Mouse (Mus musculus) kidney, postnatal 10 days (tissue): ENCODE measurements around the gene Hcfc1r1.

ENCODE experiments used
- DNase-seq: peaks from one replicate; pipeline ENCODE4 v3.0.0; 2021; ENCODE audit warnings: mixed read lengths

Gene Hcfc1r1

GRCm38 (mm10) chr17:23675564-23676281 lies 2.3 kb downstream of the Hcfc1r1 start:
- peak; percentile 65 for DNase-seq

- DNase-seq, result peak; percentile 70
Observed at GRCm38 (mm10) chr17:23676473-23677031, 3.2 kb downstream of the Hcfc1r1 start.

GRCm38 (mm10) chr17:23677236-23677679 lies 3.9 kb downstream of the Hcfc1r1 start, which contains the start of gene Tnfrsf12a:
Gene Tnfrsf12a (minus strand): TSS chr17:23677468.
- peak; percentile 89 for DNase-seq

- no peak for DNase-seq
Observed at GRCm38 (mm10) chr17:23679127-23679835, 5.9 kb downstream of the Hcfc1r1 start, which contains the start of gene Cldn6. Gene Cldn6 (plus strand): TSS chr17:23679249.

GRCm38 (mm10) chr17:23680336-23680735 lies 6.9 kb downstream of the Hcfc1r1 start:
- no peak for DNase-seq

GRCm38 (mm10) chr17:23681086-23681485 lies 7.7 kb downstream of the Hcfc1r1 start:
- peak; percentile 51 for DNase-seq

GRCm38 (mm10) chr17:23682092-23682491 lies 8.7 kb downstream of the Hcfc1r1 start:
- peak; percentile 34 for DNase-seq

GRCm38 (mm10) chr17:23682530-23682929 lies 9.1 kb downstream of the Hcfc1r1 start:
- DNase-seq, result no peak

- no peak for DNase-seq
Observed at GRCm38 (mm10) chr17:23683226-23683625, 9.8 kb downstream of the Hcfc1r1 start.

- DNase-seq, result peak; percentile 52
Observed at GRCm38 (mm10) chr17:23683856-23684672, 10.7 kb downstream of the Hcfc1r1 start, which contains the start of gene Cldn9. Gene Cldn9 (minus strand): TSS chr17:23684026.

- DNase-seq, result no peak
Observed at GRCm38 (mm10) chr17:23694491-23694890, 21.1 kb downstream of the Hcfc1r1 start.

GRCm38 (mm10) chr17:23695801-23696200 lies 22.4 kb downstream of the Hcfc1r1 start:
- no peak for DNase-seq

GRCm38 (mm10) chr17:23699131-23700077 lies 26.0 kb downstream of the Hcfc1r1 start:
- peak; percentile 66 for DNase-seq

- peak; percentile 94 for DNase-seq
Observed at GRCm38 (mm10) chr17:23700079-23700478, 26.7 kb downstream of the Hcfc1r1 start.

GRCm38 (mm10) chr17:23703301-23703700 lies 29.9 kb downstream of the Hcfc1r1 start:
- no peak for DNase-seq

- DNase-seq, result no peak
Observed at GRCm38 (mm10) chr17:23704741-23705140, 31.3 kb downstream of the Hcfc1r1 start.

- DNase-seq, result no peak
Observed at GRCm38 (mm10) chr17:23705525-23706104, 32.2 kb downstream of the Hcfc1r1 start.

- peak; percentile 84 for DNase-seq
Observed at GRCm38 (mm10) chr17:23706212-23706611, 32.8 kb downstream of the Hcfc1r1 start.

GRCm38 (mm10) chr17:23717003-23717402 lies 43.6 kb downstream of the Hcfc1r1 start:
- no peak for DNase-seq

GRCm38 (mm10) chr17:23719455-23719854 lies 46.1 kb downstream of the Hcfc1r1 start:
- DNase-seq, result no peak

GRCm38 (mm10) chr17:23721886-23722285 lies 48.5 kb downstream of the Hcfc1r1 start:
- no peak for DNase-seq
